8 mouse cellular contexts compared by ENCODE assay signal in the genomic region with DNA sequence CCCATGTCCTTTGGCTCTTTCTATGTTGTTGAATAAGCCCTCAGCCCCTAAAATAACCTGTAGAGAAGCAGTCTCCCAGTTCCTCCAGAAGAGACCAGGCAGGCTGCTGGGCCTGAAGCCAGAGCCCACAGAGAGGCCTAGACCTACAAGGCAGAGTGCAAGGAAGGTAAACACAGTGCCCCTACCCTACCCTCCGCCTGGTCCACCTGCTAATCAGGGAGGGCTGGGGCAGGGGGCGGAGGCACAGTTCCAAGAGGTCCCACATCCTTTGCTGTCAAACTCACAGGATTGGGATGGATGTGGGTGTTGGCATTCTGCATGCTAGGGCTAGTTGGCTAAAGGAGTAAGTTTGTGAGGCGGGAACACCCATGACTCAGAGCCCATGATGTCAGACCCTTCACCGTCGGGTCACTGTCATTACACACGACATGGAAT. TPM values are rescaled to one million over a fixed set of nuclear protein-coding genes. Genes with fewer than 3 reads are reported as not detected.
A peak's percentile ranks its signal among the peaks of the same experiment; 100 is the strongest.
DNase-seq lines count a peak whose midpoint lies in the region; ATAC-seq and TF ChIP-seq lines count a peak whose summit lies in the region.

No protein-coding gene starts in this region.

- H3K36me3 ChIP-seq in limb, embryonic 10.5 days = no peaks in the 10 kb centered on the region
- no peaks in the 10 kb centered on the region for H3K36me3 ChIP-seq in neural tube, embryonic 13.5 days

- no peak overlapping the region; the same call in 1 of the 2 replicates for H3K27ac ChIP-seq in embryonic fibroblast, embryonic 13.5 days (ENCODE audit: insufficient read depth, low read length)
- no peak overlapping the region for H3K27ac ChIP-seq in limb, embryonic 10.5 days
- no peak overlapping the region for H3K27ac ChIP-seq in neural tube, embryonic 13.5 days (replicated peaks)

- whole genome bisulfite sequencing in lung, adult 2 months = 22% methylated on average over 6 of the region's 6 CpGs
- 36% methylated on average over 6 of the region's 6 CpGs for WGBS in limb, embryonic 10.5 days
- WGBS in neural tube, embryonic 13.5 days = 38% methylated on average over 6 of the region's 6 CpGs

- DNase-seq in lung, adult 2 months = peak; percentile 66
- DNase-seq in lung, postnatal 10 days = no peak
- DNase-seq in limb, embryonic 10.5 days (ENCODE audit: low spot score) = no peak
- no peak for DNase-seq in left cerebral cortex, adult 18-20 months (ENCODE audit: low spot score in 2 of 2)
- no peak for DNase-seq in spleen, postnatal 10 days (ENCODE audit: low spot score in 2 of 2)
- no peak for DNase-seq in frontal cortex, postnatal 25 days (ENCODE audit: low spot score in 2 of 2)

- H3K9me3 ChIP-seq in limb, embryonic 10.5 days (replicated peaks) = no peaks in the 10 kb centered on the region
- H3K9me3 ChIP-seq in neural tube, embryonic 13.5 days = no peaks in the 10 kb centered on the region

- TF ChIP-seq POLR2A in lung, adult 2 months (IDR thresholded peaks at IDR 0.05; ENCODE audit: borderline replicate concordance, extremely low read depth, low read depth, low read length) = no peak
- no peak for TF ChIP-seq POLR2A in embryonic fibroblast, embryonic 13.5 days (IDR thresholded peaks at IDR 0.05; ENCODE audit: low read depth, low read length)

- H3K4me1 ChIP-seq in lung, adult 2 months (ENCODE audit: control insufficient read depth, insufficient read depth, low read length) = peaks cover 10% of the 10 kb centered on the region; the same call in 1 of the 2 replicates
- H3K4me1 ChIP-seq in embryonic fibroblast, embryonic 13.5 days (ENCODE audit: control insufficient read depth, insufficient read depth, low read length) = peaks cover 5% of the 10 kb centered on the region; the same call in 1 of the 2 replicates
- H3K4me1 ChIP-seq in limb, embryonic 10.5 days = peaks cover 15% of the 10 kb centered on the region
- peaks cover 16% of the 10 kb centered on the region for H3K4me1 ChIP-seq in neural tube, embryonic 13.5 days (replicated peaks)

- no peak overlapping the region for H3K9ac ChIP-seq in neural tube, embryonic 13.5 days

- peak overlapping the region; percentile 97 for H3K4me2 ChIP-seq in neural tube, embryonic 13.5 days

- H3K4me3 ChIP-seq in lung, adult 2 months (replicated peaks; ENCODE audit: extremely low read depth, low read depth, low read length) = peak overlapping the region; percentile 75
- peak overlapping the region; percentile 34; the same call in 1 of the 2 replicates for H3K4me3 ChIP-seq in embryonic fibroblast, embryonic 13.5 days (ENCODE audit: insufficient read depth, low read length)
- peak overlapping the region; percentile 63; the same call in 1 of the 2 replicates for H3K4me3 ChIP-seq in limb, embryonic 10.5 days
- peak overlapping the region; percentile 53 for H3K4me3 ChIP-seq in neural tube, embryonic 13.5 days

- TF ChIP-seq CTCF in lung, adult 2 months (IDR thresholded peaks at IDR 0.05; ENCODE audit: insufficient read depth, low read length) = no peak
- no peak for TF ChIP-seq CTCF in embryonic fibroblast, embryonic 13.5 days (IDR thresholded peaks at IDR 0.05; ENCODE audit: borderline replicate concordance, insufficient read depth, low read length)

- H3K27me3 ChIP-seq in limb, embryonic 10.5 days (ENCODE audit: low read depth, poor library complexity, severe bottlenecking) = peaks cover 45% of the 10 kb centered on the region
- H3K27me3 ChIP-seq in neural tube, embryonic 13.5 days = peaks cover 48% of the 10 kb centered on the region

- ATAC-seq in neural tube, embryonic 13.5 days (ENCODE audit: low read depth) = peak; percentile 4; the same call in 1 of the 2 replicates

RNA-seq across cellular contexts. Expression of gene Il6ra, which starts 0.9 kb away (rescaled TPM):
- polyA plus RNA-seq in lung, adult 2 months (2012; rRNA removed) = 19.8 and 22.6 TPM in 2 replicates
- polyA plus RNA-seq in embryonic fibroblast, embryonic 13.5 days (2011; ENCODE audit: insufficient read length, low read depth, missing spikeins) = 1.9 and 2.3 TPM in 2 replicates
- 0.25 and 0.38 TPM in 2 replicates for polyA plus RNA-seq in limb, embryonic 10.5 days (2016; fragmentation: Nextera tagmentation; extraction: Ambion mirVana)
- polyA plus RNA-seq in neural tube, embryonic 13.5 days (2015; fragmentation: Nextera tagmentation; extraction: Ambion mirVana) = 0.68 and 0.96 TPM in 2 replicates
- 1 to 10 TPM; 3.4 to 3.9 TPM for total RNA-seq in left cerebral cortex, adult 18-20 months (2021)

RNA-seq across cellular contexts. Expression of gene Atp8b2, which starts 51.2 kb away (rescaled TPM):
- 31.9 and 52.7 TPM in 2 replicates for polyA plus RNA-seq in lung, adult 2 months (2012; rRNA removed)
- polyA plus RNA-seq in embryonic fibroblast, embryonic 13.5 days (2011; ENCODE audit: insufficient read length, low read depth, missing spikeins) = 109 and 120 TPM in 2 replicates
- 16.0 and 18.3 TPM in 2 replicates for polyA plus RNA-seq in limb, embryonic 10.5 days (2016; fragmentation: Nextera tagmentation; extraction: Ambion mirVana)
- polyA plus RNA-seq in neural tube, embryonic 13.5 days (2015; fragmentation: Nextera tagmentation; extraction: Ambion mirVana) = 11.3 and 12.0 TPM in 2 replicates
- 100 to 1,000 TPM in 1 of 2 experiments, 10 to 100 TPM in 1; 97.9 to 106 TPM for total RNA-seq in left cerebral cortex, adult 18-20 months (2021)
